Mouse (Mus musculus) liver, embryonic 14.5 days (tissue): ENCODE data around the gene Zyg11b.

Experiments
- CTCF ChIP-seq: IDR thresholded peaks from 2 replicates; pipeline ENCODE4 v1.5.1; 2016; ENCODE audit warnings: antibody characterized with exemption, low read depth, control low read depth
- EP300 ChIP-seq: IDR thresholded peaks from 2 replicates; pipeline ENCODE4 v1.6.1; 2016; ENCODE audit warnings: antibody characterized with exemption, low read depth

DNA sequence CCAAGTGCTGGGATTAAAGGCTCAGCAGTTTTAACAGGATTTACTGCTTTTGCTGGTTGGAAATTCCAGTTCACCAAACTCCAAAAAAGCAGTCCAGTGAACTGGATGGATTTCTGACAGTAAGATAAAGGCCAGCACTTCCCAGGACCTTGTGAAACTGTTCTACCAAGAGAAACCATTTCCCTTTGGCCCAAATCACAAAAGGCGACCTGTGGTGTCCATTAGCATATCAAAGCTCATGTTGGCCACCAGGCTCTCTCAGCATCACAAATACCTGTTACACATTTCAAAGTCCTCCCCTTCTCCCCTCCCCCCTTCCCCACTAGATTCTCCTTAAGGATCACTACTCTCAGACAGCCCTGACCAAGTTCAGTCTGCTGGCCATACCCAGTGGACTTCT is 118.6 kb downstream of the Zyg11b start:
- TF ChIP-seq CTCF (no peak), EP300 (no peak)
